Mouse (Mus musculus): ENCODE results near the gene Tex33.
A peak's percentile ranks its signal among the peaks of the same experiment; 100 is the strongest.

The Tex33 gene

DNA sequence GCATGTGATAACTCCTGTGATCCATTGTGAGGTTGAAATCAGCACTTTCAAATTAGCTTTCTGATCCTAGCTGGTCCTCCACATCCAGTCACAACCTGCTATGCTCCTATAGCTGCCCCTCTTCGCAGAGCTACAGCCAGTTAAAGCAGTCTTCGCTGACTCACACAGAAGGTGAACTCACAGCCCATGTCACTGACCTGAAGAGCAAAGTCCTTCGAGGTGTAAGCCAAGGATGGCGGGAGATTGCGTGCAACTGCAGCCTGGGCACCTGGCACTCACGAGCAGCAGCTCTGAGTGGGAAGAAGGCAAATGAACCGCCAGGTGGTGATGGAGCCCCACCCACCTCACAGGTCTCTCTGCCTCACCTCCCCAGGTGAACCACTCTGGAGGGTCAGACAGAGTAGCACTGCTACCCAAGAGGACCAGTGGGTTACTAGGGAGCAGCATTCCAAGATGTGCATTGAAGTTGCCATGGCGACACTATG is at the start of gene Tex33:
Gene Tex33 (minus strand): TSS at position 435 of the 485 bp plus-strand sequence.
- no peak for DNase-seq (ENCODE audit: low read depth, low spot score)

DNA sequence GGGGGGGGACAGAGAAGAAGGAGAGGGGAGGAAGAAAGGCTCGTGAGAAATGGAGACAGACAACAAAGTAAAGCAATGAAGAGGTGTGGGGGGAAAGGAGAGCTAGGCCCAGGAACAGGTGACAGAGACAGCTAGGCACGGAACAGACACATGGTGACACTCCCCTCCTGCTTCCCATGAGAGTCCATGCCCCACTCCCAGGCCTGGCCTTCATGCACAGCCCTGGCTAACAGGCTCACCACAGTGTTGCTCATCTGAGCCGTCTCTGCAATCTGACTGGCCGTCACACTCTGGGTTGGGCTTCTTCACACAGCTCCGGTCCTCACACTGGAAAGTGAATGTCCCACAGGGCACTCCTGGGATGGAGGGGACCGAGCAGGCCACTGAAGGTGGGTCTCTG is 48.1 kb upstream of the Tex33 start:
- DNase-seq (ENCODE audit: low read depth, low spot score), result no peak

DNA sequence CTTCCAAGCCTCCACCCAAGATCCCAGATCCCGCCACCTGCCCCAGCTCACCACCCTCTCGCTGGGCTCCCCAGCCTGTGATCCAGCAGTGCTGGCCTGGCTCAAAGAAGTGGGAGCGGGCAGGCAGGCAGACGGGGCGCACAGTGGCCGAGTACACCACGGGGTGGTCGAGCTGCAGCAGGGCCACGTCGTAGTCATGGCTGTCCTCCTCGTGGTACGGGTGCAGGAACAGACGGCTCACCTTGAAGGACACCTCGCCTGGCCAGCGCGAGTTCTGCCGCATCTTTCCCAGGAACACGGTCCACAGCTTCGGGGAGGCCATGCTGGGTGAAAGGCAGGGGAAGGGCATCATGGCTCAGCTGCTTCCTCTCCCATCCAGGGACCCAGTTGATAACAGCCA is 46.5 kb upstream of the Tex33 start:
- DNase-seq (ENCODE audit: low read depth, low spot score), result no peak

DNA sequence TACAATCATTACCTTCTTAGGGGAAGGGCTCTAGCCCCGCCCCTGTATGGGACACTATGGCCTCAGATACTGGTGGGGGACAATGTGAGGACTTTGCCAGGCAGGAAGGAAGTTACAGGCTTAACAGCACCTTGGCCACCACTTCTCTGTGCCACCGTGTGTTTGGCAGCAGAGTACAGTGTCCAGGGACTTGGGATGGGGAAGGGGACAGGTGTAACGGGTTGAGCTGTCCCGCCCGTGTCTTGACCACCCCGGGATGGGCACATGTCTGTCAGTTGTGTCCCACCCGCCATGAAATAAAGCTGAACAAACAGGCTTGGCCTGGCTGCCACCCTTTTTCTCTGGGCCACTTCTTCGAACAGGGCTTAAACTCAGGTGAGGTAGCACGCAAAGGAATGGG is 43.3 kb upstream of the Tex33 start:
- no peak for DNase-seq (ENCODE audit: low read depth, low spot score)

- DNase-seq (ENCODE audit: low read depth, low spot score), result no peak
These were observed 42.8 kb upstream of the Tex33 start for GRCm38 (mm10) chr15:78438505-78438904.

DNA sequence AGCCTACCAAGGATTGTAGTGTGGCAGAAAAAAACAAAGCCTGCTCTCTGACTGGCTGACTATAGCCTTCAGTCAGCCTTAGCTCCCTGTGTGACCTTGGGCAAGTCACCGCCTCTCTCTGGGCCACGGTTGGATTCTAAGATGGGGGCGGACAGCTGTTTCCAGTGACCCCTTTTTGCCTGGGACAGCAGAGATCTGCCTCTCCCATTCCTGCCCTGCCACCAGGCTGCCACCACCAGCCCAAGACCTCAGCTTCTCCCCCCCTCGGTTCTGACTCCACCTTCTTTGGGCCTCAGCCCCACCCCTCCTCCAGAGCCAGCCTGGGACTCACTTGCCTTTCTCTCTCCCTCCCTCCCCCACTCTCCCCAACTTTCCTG is 42.3 kb upstream of the Tex33 start:
- DNase-seq (ENCODE audit: low read depth, low spot score), result no peak

- DNase-seq (ENCODE audit: low read depth, low spot score), result no peak
These were observed 41.7 kb upstream of the Tex33 start for GRCm38 (mm10) chr15:78437237-78438017.

- no peak for DNase-seq (ENCODE audit: low read depth, low spot score)
These were observed 40.9 kb upstream of the Tex33 start for GRCm38 (mm10) chr15:78436380-78437192.

GRCm38 (mm10) chr15:78435681-78436080 is 40.0 kb upstream of the Tex33 start:
- DNase-seq (ENCODE audit: low read depth, low spot score), result no peak

DNA sequence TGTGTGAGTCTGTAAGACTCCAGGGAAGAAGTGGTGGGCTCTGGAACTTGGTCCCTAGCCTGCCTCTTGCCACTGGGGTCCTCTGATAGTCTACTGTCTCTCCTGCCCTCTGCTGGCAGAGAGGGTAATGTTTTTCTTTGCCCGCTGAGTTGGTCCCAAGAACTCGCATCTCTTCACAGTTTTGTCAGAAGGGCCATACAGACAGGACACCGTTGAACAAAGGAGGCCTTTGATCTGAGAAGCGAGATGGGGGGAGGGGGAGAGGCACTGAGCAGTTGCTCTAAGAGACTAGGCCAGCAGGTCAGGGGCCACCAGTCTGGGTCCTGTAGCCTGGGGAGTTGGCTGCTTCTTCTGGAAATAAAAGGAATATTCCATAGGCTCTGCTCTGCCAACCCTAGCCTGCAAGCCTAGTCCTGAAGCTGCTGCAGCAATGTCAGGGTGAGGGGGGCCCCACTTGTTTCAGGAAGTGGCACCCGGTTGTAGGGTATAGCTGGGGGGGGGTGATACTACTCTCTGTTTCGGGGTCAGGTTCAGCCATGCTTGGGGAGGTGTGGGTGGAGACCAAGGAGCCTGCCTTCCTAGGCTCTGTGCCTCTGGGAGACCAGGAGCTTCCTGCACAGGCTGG is 39.3 kb upstream of the Tex33 start:
- DNase-seq (ENCODE audit: low read depth, low spot score), result peak; percentile 44

GRCm38 (mm10) chr15:78431541-78432121 is 35.9 kb upstream of the Tex33 start:
- no peak for DNase-seq (ENCODE audit: low read depth, low spot score)

GRCm38 (mm10) chr15:78430874-78431273 is 35.2 kb upstream of the Tex33 start:
- no peak for DNase-seq (ENCODE audit: low read depth, low spot score)

- no peak for DNase-seq (ENCODE audit: low read depth, low spot score)
These were observed 34.3 kb upstream of the Tex33 start for GRCm38 (mm10) chr15:78429871-78430622.

DNA sequence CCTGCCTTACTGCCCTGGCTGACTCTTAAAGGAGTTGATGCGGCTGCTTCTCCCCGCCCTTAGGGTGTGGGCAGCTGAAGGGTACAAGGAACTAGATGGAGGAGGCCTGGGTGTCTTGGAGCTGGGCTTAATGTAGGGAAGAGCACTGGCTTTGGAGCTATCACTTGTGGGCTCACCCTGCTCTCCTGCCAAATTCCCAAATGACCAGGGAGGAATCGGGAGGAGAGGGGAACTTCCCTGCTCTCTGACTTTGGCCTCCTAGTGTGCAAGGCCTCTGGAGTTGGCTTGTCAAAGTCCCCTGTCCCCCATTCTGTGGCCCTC is 33.4 kb upstream of the Tex33 start:
- no peak for DNase-seq (ENCODE audit: low read depth, low spot score)

DNA sequence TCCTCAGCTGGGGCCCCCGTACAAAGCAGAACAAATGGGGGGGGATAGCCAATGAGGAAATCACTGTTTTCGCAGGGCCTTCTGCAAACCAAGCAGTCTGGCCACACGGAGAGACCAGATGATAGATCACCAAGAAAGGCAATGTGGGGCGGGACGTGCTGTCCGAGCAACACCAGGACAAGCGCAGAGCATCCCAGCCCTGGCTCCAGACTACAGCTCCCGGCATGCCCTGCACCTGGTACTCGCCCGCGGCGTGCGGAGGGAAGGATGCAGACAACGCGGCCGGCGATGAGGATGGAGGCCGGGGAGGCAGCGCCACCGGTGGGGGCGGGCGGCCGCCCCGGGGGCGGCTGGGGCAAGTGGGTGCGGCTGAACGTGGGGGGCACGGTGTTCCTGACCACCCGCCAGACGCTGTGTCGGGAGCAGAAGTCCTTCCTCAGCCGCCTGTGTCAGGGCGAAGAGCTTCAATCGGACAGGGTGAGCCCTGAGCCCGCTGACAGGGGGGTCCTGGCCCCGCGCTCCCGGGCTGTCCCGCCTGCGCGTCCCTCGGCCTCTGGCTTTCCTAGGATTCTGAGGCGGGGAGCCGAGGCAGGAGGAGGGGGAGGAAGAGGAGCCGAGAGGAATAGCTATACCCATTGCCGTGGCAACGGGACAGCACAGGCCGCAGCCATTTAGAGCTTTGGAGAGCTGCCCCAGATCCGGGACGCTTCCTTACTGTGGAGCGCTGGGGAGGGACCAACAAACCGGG is 32.9 kb upstream of the Tex33 start, which contains the start of gene Kctd17:
Gene Kctd17 (plus strand): TSS at position 174 of the 748 bp plus-strand sequence.
- DNase-seq (ENCODE audit: low read depth, low spot score), result no peak

DNA sequence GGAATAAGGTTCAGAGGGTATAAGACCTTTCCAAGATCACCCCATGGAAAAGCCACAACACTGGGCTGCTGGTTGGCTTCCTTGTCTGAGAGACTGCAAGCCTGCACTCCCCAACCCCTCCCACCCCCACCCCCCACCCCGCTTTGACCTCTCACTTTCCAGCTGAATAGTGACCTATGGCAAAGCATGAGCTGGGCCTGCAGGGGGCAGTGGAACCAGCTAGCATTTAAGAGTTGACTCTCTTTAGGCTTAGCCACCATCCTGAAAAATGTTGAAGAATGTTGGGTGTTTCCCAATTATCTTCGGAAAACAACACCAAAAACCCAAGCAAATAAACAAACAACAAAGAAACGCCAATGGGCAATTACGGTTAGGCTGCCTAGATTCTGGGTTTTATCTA is 29.5 kb upstream of the Tex33 start:
- DNase-seq (ENCODE audit: low read depth, low spot score), result no peak

DNA sequence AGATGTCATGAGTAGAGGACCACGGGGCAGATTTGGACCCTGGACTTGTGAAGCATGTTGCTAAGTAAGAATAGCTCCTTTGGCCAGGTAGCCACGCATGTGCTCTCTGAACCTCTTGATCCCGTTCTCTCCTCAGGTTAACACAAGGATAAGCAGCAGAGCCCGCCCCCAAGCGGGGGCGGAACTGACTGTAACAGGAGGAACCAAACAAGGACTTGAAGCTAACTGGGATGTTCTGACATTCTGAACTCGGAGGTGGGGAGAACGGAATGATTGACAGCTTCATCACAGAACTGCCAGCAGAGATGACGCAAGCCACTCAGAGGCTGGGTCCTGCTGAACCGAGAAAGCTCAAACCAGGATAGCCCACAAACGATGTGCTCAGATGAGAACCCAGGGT is 28.8 kb upstream of the Tex33 start:
- no peak for DNase-seq (ENCODE audit: low read depth, low spot score)

DNA sequence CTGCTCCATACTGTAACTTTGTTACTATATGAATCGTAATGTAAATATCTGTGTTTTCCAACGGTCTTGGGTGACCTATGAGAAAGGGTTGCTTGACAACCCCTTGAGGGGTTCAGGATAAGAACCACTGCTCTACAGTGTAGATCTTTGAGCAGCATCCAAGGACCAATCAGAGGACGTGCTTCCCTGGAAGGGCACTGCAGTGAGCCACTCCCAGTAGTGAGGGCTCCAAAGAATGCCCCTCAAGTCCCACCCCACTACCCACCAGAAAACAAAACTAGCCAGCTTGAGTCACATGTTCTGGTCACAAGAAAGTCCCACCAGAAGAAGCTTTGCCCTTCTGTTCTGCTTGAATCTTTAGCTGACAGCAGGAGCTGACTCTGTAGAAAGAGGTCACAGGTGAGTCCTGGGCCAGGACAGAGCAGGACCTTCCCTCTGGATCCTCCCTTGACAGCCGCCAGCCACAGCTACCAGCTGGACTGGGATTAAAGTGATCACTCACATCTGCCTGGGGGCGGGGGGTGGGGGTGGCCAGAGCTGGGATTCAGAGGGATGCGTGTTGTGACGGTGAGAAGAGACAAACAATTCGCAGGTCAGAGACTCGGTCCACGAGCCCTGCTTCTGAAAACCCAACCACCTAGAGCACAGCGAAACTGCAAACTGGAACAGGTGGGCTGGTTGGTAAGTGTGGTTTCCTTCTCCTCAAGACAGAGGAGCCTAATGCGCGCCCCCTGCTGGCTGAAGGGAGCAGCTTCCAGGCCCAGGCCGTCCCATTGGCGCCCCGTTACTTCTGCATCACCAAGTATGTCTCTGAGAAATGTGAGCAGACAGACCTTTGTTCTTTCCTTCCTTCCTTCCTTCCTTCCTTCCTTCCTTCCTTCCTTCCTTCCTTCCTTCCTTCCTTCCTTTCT is 26.6 kb upstream of the Tex33 start:
- DNase-seq (ENCODE audit: low read depth, low spot score), result peak; percentile 86

- no peak for DNase-seq (ENCODE audit: low read depth, low spot score)
These were observed 24.7 kb upstream of the Tex33 start for GRCm38 (mm10) chr15:78420395-78420794.

- no peak for DNase-seq (ENCODE audit: low read depth, low spot score)
These were observed 21.2 kb upstream of the Tex33 start for GRCm38 (mm10) chr15:78416937-78417336.
